Mouse (Mus musculus): ENCODE measurements around the gene Pnpla1.

Pnpla1 gene

DNA sequence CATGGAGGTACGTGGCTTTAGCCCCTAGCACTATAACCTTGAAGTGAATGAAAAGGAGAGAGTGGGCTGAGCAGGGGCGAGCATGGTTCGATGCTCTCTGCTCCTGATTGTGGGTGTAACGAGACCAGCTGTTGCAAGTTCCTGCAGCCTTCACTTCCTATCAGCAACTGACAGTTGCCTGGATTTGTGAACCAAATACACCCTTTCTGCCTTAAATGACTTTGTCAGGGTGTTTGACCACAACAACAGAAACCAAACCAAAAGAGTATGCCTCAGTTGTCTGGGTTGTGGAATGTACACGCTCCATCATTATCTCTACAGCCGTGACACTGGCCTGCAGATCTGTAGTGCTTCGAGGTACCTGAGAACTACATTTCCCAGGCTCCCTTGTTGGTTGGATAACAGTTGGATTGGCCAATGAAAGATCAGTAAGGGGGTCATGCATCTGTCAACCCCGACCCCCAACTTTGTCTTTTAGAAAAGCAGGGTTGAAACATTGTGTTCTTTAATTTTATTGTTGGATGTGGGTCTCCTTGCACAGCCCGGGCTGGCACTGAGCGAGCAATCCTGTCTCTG, 25.8 kb downstream of the Pnpla1 start:
- DNase-seq (ENCODE audit: low read depth, low spot score) = peak; percentile 39

- DNase-seq (ENCODE audit: low read depth, low spot score) = no peak
These were observed 27.0 kb downstream of the Pnpla1 start for GRCm38 (mm10) chr17:28885231-28885630.

- no peak for DNase-seq (ENCODE audit: low read depth, low spot score)
These were observed 28.1 kb downstream of the Pnpla1 start for GRCm38 (mm10) chr17:28886266-28886665.

DNA sequence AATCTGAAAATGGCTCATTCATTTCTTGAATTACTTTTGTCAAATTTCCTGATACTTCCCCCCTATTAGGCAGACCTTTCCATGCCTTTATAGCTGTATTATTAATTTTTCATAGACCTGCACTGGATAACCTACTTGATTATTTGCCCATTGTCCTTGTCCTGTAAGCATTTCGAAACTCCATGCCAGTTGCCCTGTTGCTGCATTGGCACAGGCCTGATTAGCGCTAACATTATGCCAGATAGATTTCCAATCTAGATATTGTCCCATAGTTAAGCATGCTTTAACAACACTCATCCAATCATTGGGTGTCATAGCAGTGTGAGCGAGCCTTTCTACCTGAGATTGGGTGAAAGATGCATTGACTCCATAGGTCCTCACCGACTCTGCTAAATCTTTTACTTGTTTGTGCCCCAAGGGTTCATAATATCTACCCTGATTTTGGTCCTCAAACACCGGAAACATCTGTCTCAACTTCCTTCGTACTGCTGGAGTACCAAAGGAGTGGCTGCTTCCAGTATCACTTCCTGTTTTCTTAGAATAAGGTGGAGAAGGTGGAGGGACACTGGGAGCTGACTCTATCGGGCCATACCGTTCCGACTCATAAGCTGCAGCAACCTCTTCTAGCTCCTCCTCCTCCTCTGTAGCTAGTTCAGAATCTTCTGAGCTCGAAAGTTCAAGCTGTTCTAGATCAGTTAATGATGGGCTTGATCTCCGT, 36.0 kb downstream of the Pnpla1 start:
- peak; percentile 82 for DNase-seq (ENCODE audit: low read depth, low spot score)

GRCm38 (mm10) chr17:28895217-28895875, 37.1 kb downstream of the Pnpla1 start:
- peak; percentile 98 for DNase-seq (ENCODE audit: low read depth, low spot score)

DNA sequence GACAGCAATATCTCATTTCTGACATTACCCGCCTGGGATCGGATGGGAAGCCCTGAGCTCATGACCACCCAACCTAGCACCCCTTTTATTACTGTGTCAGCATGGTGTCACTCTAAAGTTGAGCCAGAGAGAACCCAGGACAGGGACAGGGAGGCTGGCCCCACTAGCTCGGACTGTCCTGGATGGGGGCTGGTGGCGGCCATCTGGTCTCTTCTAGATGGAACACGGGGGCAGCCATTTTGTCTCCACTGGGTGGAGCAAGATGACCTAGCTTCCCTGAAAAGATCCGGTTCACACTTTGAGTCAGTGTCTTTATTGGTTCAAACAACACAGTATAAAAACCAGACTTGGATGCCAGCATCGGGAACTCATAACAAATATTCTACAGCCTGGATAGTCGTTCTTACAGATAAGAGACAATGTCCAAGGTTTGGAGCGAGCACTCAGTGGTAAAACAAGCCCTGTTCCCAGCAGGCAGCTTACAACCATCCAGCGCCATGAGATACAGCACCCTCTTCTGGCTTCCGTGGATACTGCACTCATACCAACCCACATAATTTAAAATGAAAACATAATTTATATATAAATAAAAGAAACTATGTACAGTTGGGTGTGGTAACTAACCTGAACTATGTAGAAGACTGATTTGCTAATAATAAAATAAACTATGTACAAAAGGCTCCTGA, 38.0 kb downstream of the Pnpla1 start:
- peak; percentile 89 for DNase-seq (ENCODE audit: low read depth, low spot score)

- no peak for DNase-seq (ENCODE audit: low read depth, low spot score)
These were observed 39.6 kb downstream of the Pnpla1 start for GRCm38 (mm10) chr17:28897817-28898216.

GRCm38 (mm10) chr17:28898249-28898648, 40.0 kb downstream of the Pnpla1 start:
- peak; percentile 52 for DNase-seq (ENCODE audit: low read depth, low spot score)

- DNase-seq (ENCODE audit: low read depth, low spot score) = peak; percentile 46
These were observed 41.2 kb downstream of the Pnpla1 start for GRCm38 (mm10) chr17:28899427-28899826.

DNA sequence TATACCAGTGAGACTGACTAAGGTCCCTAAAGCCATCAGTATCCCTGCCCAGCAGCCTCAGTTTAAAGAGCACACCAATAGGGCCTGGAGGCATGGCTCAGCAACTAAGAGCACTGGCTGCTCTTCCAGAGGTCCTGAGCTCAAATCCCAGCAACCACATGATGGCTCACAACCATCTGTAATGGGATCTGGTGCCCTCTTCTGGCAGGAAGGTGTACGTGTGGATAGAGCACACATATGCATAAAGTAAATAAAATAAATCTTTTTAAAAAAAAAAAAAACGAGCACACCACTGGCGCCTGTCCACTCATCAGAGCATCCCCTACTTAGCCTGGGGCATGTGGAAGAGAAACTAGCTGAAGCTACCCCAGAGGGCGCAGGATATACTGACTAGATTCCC, 43.3 kb downstream of the Pnpla1 start:
- peak; percentile 69 for DNase-seq (ENCODE audit: low read depth, low spot score)

DNA sequence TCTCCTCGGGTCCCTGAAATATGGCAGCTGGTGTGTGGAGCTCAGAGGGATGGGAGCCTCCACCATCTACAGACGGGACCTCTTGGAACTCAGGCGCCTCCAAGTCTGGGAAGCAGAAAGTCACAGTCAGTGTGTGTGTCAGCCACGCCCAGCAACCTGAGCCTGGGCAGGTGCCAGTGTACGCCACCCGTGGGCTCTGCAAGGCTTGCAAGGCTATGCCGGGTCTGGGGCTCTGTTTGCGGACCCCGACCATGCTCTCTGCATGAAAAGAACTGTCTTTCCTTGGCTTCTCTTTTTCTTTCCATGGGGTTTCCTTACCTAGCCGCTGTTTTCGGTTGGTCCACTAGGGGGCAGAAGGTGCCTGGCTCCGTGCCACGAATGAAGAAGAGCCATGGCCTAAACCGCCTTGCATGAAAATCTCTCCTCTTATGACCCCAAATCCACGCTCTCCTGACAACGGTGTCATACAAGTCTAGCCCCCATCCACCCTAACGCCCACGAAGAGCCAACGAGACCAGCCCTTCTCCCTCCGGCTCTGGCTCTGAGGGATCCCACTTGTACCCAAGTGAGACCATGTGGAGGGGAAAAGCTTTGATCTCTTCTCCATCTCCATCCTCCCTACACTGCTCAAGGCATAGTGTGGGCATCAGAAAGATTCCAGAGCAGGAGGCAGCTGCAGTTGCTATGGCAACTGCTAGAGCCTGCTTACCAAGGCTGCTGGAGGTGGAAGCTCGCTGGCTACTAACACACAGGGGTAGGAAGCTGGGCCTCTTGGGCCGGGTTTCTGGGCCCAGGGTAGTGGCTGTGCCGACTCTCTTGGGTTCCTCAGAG, 46.5 kb downstream of the Pnpla1 start:
- peak; percentile 83 for DNase-seq (ENCODE audit: low read depth, low spot score)

DNA sequence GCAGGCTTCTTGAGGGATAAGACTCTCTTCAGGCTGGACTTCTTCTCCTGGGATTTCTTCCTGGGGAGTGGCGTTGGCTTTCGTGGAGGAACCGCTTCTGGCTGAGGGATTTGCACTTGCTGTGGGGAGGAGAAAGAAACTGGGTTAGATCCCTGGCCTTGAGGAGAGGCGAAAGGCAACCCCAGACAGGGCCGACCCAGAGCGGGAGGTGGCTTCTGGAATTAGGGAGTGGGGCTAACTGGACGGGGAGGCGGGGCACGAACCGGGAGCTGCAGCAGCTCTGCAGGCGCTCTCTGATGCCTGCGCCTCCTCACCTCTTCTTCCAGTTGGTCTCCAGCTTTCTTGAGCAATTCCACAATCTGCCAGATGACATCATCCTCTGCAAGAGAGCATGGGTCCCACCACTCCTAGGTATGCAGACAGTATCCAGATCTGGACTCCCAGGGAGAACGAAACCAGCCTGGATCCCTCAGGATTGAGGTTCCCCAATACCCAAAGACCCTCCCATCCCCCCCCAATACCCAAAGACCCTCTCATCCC, 47.2 kb downstream of the Pnpla1 start:
- DNase-seq (ENCODE audit: low read depth, low spot score) = no peak

GRCm38 (mm10) chr17:28907959-28908358, 49.7 kb downstream of the Pnpla1 start:
- DNase-seq (ENCODE audit: low read depth, low spot score) = no peak

DNA sequence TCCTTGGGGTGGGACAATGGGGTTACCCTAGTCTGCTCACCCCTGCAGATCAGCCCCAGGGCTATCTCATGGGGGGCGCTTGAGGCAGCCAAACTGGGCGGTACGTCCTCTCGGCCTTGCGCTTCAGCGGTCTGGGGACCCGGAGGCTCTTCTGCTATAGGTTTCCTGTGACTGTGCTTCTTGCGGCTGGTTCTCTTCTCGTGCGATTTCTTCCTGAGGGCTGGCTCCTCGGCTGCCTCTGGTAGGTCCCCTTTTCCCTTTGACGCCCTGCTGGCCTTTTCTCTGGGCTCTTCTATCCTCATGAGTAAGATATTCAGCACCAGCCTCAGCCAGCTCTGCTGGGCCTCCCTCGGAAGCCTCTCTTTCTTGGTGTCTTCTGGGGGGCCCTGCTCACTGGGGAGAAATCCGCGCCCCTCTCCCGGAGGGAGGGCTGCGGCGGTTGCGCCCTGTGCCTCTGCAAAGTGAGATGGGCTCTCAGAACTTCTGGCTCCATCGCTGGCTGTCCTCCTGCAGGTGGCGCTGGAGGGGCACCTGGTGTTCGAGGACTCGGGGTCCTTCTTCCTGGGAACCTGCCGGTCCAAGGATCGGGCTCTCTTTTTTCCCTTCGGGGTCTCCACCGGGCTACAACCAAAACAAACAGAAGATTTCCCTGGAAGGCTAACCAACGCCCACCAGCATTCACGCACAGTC, 51.2 kb downstream of the Pnpla1 start:
- DNase-seq (ENCODE audit: low read depth, low spot score) = peak; percentile 83

GRCm38 (mm10) chr17:28910139-28910538, 51.9 kb downstream of the Pnpla1 start:
- DNase-seq (ENCODE audit: low read depth, low spot score) = peak; percentile 76

DNA sequence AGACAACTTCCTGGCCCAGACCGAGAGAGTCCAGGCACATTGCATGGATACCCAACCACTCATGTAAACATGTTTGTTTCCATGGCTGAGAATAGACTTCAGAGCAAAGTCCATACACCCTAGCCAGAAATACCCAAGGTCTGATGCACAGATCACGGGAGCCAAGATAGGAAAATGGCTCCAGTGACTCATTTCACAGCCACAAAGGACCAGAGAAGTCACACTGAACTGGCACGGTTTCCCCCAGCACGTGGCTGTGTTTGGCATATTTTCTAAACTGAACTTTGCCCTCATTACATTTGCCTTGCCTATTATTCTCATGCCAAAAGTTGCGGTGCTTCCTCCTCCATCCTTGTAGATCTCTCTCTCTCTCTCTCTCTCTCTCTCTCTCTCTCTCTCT, 55.0 kb downstream of the Pnpla1 start:
- DNase-seq (ENCODE audit: low read depth, low spot score) = no peak

DNA sequence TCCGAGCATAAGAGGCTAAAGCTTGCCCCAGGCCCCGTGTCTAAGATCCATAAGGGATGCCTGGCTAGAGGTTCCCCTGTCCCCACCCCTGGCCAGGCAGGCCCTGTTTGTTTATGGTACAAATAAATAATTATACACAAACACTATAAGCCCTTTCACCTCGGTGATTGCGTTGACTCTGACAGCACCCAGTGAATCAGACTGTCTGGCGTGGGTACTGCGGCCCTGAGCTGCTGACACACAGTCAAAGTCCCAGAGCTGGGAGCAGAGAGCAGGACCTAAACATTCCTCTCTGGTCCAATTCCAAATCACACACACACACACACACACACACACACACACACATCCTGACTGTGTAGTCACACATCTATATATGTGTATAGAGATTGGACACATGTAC, 55.7 kb downstream of the Pnpla1 start:
- no peak for DNase-seq (ENCODE audit: low read depth, low spot score)

DNA sequence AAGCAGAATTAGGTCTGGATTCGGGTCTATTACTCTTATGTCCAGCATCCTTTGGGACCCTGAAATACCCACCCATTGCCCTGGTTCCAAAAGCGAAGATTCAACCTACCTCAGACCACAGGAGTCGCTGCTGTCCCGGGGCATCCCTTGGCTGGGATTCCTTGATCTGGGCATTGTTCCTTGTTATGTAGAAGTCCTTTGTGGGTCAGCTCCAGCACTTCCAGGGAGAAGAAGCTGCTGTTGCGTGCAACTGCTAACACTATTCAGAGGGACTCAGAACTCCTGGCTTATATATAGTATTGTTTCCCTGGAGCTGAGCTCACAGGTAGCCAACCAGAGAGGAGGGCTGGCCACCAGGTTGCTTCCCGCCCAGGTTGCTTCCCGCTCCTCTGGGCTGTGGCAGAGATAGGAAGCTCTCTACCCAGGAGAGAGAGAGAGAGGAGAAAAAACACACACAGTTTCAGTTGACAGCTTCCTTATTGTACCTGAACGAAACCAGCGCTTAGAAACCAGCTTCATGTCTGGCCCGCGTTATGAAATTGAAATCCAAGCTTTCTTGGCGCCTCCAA, 56.9 kb downstream of the Pnpla1 start, which contains the start of gene 4930539E08Rik:
TSS of gene 4930539E08Rik (minus strand) at position 265 of the 569 bp plus-strand sequence.
- no peak for DNase-seq (ENCODE audit: low read depth, low spot score)

DNA sequence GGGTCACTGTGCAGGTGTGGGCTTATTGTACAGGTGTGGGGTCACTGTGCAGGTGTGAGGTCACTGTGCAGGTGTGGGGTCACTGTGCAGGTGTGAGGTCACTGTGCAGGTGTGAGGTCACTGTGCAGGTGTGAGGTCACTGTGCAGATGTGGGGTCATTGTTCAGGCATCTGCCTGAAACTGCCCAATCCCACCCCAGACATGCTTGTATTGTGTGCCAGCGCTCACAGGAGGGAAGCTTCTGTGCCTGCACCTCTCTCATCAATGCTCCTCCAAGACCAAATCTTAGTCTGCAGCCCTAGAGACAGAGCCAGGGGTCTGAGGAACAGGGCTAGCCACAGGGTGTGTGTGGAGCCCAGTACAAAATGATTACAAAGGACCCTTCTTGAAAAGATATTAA, 58.3 kb downstream of the Pnpla1 start:
- DNase-seq (ENCODE audit: low read depth, low spot score) = no peak

- no peak for DNase-seq (ENCODE audit: low read depth, low spot score)
These were observed 62.9 kb downstream of the Pnpla1 start for GRCm38 (mm10) chr17:28921086-28921485.
